Comparison of ENCODE assay signal across 20 mouse cellular contexts in genomic region chr4:48639503-48639902, GRCm38 (mm10). TPM values are rescaled to one million over a fixed set of nuclear protein-coding genes. Genes with fewer than 3 reads are reported as not detected.
A peak's percentile ranks its signal among the peaks of the same experiment; 100 is the strongest.
DNase-seq lines count a peak whose midpoint lies in the region; ATAC-seq and TF ChIP-seq lines count a peak whose summit lies in the region.
"Had no signal": no experiment of that assay in that cellular context is flagged by ENCODE, and none has a peak within 500 bp of the region (broad histone marks: within the 10 kb centered on the region; RNA-seq: fewer than 3 reads in every experiment).

No protein-coding gene starts in this region.

- TF ChIP-seq CTCF in midbrain, postnatal 0 days (IDR thresholded peaks at IDR 0.05) = no peak

- H3K4me2 ChIP-seq in hindbrain, embryonic 12.5 days (replicated peaks) = no peak overlapping the region
- H3K4me2 ChIP-seq in midbrain, postnatal 0 days (ENCODE audit: low read depth, low read length, poor library complexity, severe bottlenecking) = no peak overlapping the region
- H3K4me2 ChIP-seq: embryonic facial prominence, embryonic 12.5 days; forebrain, embryonic 15.5 days had no signal

- no peaks in the 10 kb centered on the region for H3K4me1 ChIP-seq in hindbrain, embryonic 12.5 days
- H3K4me1 ChIP-seq in hindbrain, embryonic 10.5 days (replicated peaks) = no peaks in the 10 kb centered on the region
- H3K4me1 ChIP-seq in midbrain, postnatal 0 days (ENCODE audit: insufficient read depth, low read length) = no peaks in the 10 kb centered on the region; the same call in 1 of the 2 replicates
- peaks cover 13% of the 10 kb centered on the region for H3K4me1 ChIP-seq in midbrain, embryonic 10.5 days
- H3K4me1 ChIP-seq: forebrain, embryonic 15.5 days had no signal

- H3K36me3 ChIP-seq in hindbrain, embryonic 12.5 days = peaks cover 66% of the 10 kb centered on the region
- peaks cover 98% of the 10 kb centered on the region for H3K36me3 ChIP-seq in hindbrain, embryonic 10.5 days
- H3K36me3 ChIP-seq in midbrain, postnatal 0 days (ENCODE audit: insufficient read depth, low read length) = peaks cover 25% of the 10 kb centered on the region
- H3K36me3 ChIP-seq in midbrain, embryonic 10.5 days = peaks cover 95% of the 10 kb centered on the region
- H3K36me3 ChIP-seq: G1E had no signal

- H3K27me3 ChIP-seq in hindbrain, embryonic 12.5 days = no peaks in the 10 kb centered on the region
- H3K27me3 ChIP-seq in hindbrain, embryonic 10.5 days (ENCODE audit: insufficient read depth, poor library complexity, severe bottlenecking) = no peaks in the 10 kb centered on the region
- no peaks in the 10 kb centered on the region for H3K27me3 ChIP-seq in midbrain, postnatal 0 days (ENCODE audit: insufficient read depth, low read length)
- H3K27me3 ChIP-seq in midbrain, embryonic 10.5 days (ENCODE audit: low read depth, poor library complexity, severe bottlenecking) = no peaks in the 10 kb centered on the region
- H3K27me3 ChIP-seq: embryonic facial prominence, embryonic 12.5 days; forebrain, embryonic 15.5 days had no signal

- no peak overlapping the region for H3K4me3 ChIP-seq in hindbrain, embryonic 12.5 days
- H3K4me3 ChIP-seq in hindbrain, embryonic 10.5 days = no peak overlapping the region
- no peak overlapping the region for H3K4me3 ChIP-seq in midbrain, postnatal 0 days (ENCODE audit: low read depth, low read length)
- no peak overlapping the region for H3K4me3 ChIP-seq in midbrain, embryonic 10.5 days
- H3K4me3 ChIP-seq: embryonic facial prominence, embryonic 12.5 days; forebrain, embryonic 15.5 days had no signal

- WGBS in hindbrain, embryonic 12.5 days = 92% methylated on average over 17 of the region's 17 CpGs
- WGBS in hindbrain, embryonic 10.5 days = 96% methylated on average over 17 of the region's 17 CpGs
- 87% methylated on average over 17 of the region's 17 CpGs for WGBS in midbrain, postnatal 0 days
- 93% methylated on average over 17 of the region's 17 CpGs for WGBS in midbrain, embryonic 10.5 days

- H3K27ac ChIP-seq in hindbrain, embryonic 12.5 days = no peak overlapping the region
- H3K27ac ChIP-seq in hindbrain, embryonic 10.5 days = no peak overlapping the region
- H3K27ac ChIP-seq in midbrain, postnatal 0 days (ENCODE audit: low read depth, low read length) = no peak overlapping the region
- H3K27ac ChIP-seq in midbrain, embryonic 10.5 days (replicated peaks) = no peak overlapping the region
- H3K27ac ChIP-seq: embryonic facial prominence, embryonic 12.5 days; forebrain, embryonic 15.5 days had no signal

- H3K9ac ChIP-seq in hindbrain, embryonic 12.5 days = no peak overlapping the region
- H3K9ac ChIP-seq in midbrain, postnatal 0 days (replicated peaks; ENCODE audit: low read length, poor library complexity, severe bottlenecking) = no peak overlapping the region
- H3K9ac ChIP-seq: embryonic facial prominence, embryonic 12.5 days; forebrain, embryonic 15.5 days had no signal

- 0 out of 2 replicates have a peak, but pooled peaks have one; percentile 39 for ATAC-seq in hindbrain, embryonic 12.5 days (ENCODE audit: low FRiP score)
- ATAC-seq in midbrain, postnatal 0 days (ENCODE audit: low FRiP score) = no peak
- ATAC-seq in cerebellum, adult (ENCODE audit: insufficient number of reproducible peaks, low FRiP score, low TSS enrichment) = no peak
- ATAC-seq: CD4-positive, CD25-positive, alpha-beta regulatory T cell, adult 4 months; forebrain, embryonic 15.5 days; intestine, embryonic 16.5 days had no signal

- no peaks in the 10 kb centered on the region for H3K9me3 ChIP-seq in hindbrain, embryonic 12.5 days (replicated peaks)
- H3K9me3 ChIP-seq in hindbrain, embryonic 10.5 days = no peaks in the 10 kb centered on the region
- H3K9me3 ChIP-seq in midbrain, postnatal 0 days (ENCODE audit: low read length) = no peaks in the 10 kb centered on the region
- H3K9me3 ChIP-seq in midbrain, embryonic 10.5 days (replicated peaks) = no peaks in the 10 kb centered on the region
- H3K9me3 ChIP-seq: embryonic facial prominence, embryonic 12.5 days; forebrain, embryonic 15.5 days had no signal

- DNase-seq in cerebellum, postnatal 10 days = peak; percentile 21 to 30
- DNase-seq in cerebellum, adult 18-20 months = no peak
- DNase-seq in hindbrain, embryonic 10.5 days (ENCODE audit: low spot score) = no peak
- DNase-seq in midbrain, postnatal 0 days (ENCODE audit: low spot score) = peak; percentile 48
- DNase-seq in midbrain, embryonic 10.5 days (ENCODE audit: low spot score) = no peak
- no peak for DNase-seq in adrenal gland, adult 8-10 months
- DNase-seq: adrenal gland, postnatal 10 days; B cell, adult 2 months; cerebellum, adult 11-12 months; cerebellum, adult 9-11 months; gastrocnemius, postnatal 36 days; heart, postnatal 10 days; heart, postnatal 4 days had no signal

RNA-seq across cellular contexts. Expression of gene Cavin4, which starts 23.8 kb away (rescaled TPM):
- 2.6 and 3.4 TPM in 2 replicates for polyA plus RNA-seq in hindbrain, embryonic 12.5 days (2016; fragmentation: Nextera tagmentation; extraction: Ambion mirVana)
- 0.93 and 1.7 TPM in 2 replicates for polyA plus RNA-seq in hindbrain, embryonic 10.5 days (2016; fragmentation: Nextera tagmentation; extraction: Ambion mirVana)
- 0.76 and 1.4 TPM in 2 replicates for total RNA-seq in midbrain, postnatal 0 days (2014; rRNA removed)
- polyA plus RNA-seq in midbrain, postnatal 0 days (2015; fragmentation: Nextera tagmentation; extraction: Ambion mirVana) = 0.79 and 1.0 TPM in 2 replicates
- polyA plus RNA-seq in midbrain, embryonic 10.5 days (2016; fragmentation: Nextera tagmentation; extraction: Ambion mirVana) = 1.4 and 1.7 TPM in 2 replicates
- total RNA-seq in adrenal gland, adult 8-10 months (2022) = under 1 TPM in 3 of 4 experiments, not detected in 1; 0.12 to 0.54 (median 0.15) TPM
- polyA plus RNA-seq: CD4-positive, CD25-positive, alpha-beta regulatory T cell, adult 4 months; G1E had no signal

RNA-seq across cellular contexts. Expression of gene Tmeff1, which starts 54.5 kb away (rescaled TPM):
- 295 and 300 TPM in 2 replicates for polyA plus RNA-seq in hindbrain, embryonic 12.5 days (2016; fragmentation: Nextera tagmentation; extraction: Ambion mirVana)
- 118 and 175 TPM in 2 replicates for polyA plus RNA-seq in hindbrain, embryonic 10.5 days (2016; fragmentation: Nextera tagmentation; extraction: Ambion mirVana)
- 320 and 385 TPM in 2 replicates for total RNA-seq in midbrain, postnatal 0 days (2014; rRNA removed)
- 217 and 228 TPM in 2 replicates for polyA plus RNA-seq in midbrain, postnatal 0 days (2015; fragmentation: Nextera tagmentation; extraction: Ambion mirVana)
- 90.3 and 136 TPM in 2 replicates for polyA plus RNA-seq in midbrain, embryonic 10.5 days (2016; fragmentation: Nextera tagmentation; extraction: Ambion mirVana)
- 10 to 100 TPM in 1 of 4 experiments, 1 to 10 TPM in 3; 5.1 to 11.5 (median 7.9) TPM for total RNA-seq in adrenal gland, adult 8-10 months (2022)
- total RNA-seq: G1E had no signal
- polyA plus RNA-seq: G1E had no signal

Comparison
In these comparisons a context has a peak if more than half of its experiments do, and no peak if none do; other contexts are left out.
1. DNase-seq: peak in cerebellum, postnatal 10 days (2 of 2) and midbrain, postnatal 0 days (single experiment); none in cerebellum, adult 18-20 months (0 of 2), hindbrain, embryonic 10.5 days (single experiment), midbrain, embryonic 10.5 days (single experiment) and adrenal gland, adult 8-10 months (single experiment).